ENCODE assay signal across 12 mouse cellular contexts in the genomic region with DNA sequence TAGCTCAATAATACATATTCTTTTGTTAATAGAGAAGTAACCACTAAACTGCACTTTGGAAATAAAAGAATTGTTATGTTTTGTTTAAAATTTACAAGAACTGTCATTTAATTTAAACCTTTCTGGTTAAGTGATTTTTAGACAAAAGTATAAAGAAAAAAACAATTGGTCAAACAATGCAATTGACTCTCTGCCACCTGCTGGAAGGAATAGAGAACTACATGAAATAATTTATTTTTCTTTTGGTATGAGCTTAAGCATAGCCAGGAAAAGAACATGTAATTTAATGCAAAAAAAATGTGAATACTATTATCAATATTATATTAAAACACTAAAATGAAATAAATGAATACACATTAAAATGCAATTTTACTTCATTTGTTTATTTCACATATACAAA.
DNase-seq lines count a peak whose midpoint lies in the region; TF ChIP-seq lines count a peak whose summit lies in the region.
"Had no signal": no experiment of that assay in that cellular context is flagged by ENCODE, and none has a peak within 500 bp of the region (broad histone marks: within the 10 kb centered on the region; RNA-seq: fewer than 3 reads in every experiment).

No protein-coding gene starts in this region.

- DNase-seq in embryo, embryonic 10 days (ENCODE audit: low spot score): peak; percentile 10
- DNase-seq in embryo, embryonic 9.5 days (ENCODE audit: extremely low spot score): no peak
- DNase-seq in left cerebral cortex, adult 2 months (ENCODE audit: extremely low spot score in 1 of 2, low spot score in 2 of 2): no peak
- no peak for DNase-seq in left cerebral cortex, postnatal 4 days
- peak; percentile 50 for DNase-seq in NIH3T3 (ENCODE audit: low read depth)
- DNase-seq in mesoderm, embryonic 11.5 days (ENCODE audit: low read depth, low spot score): peak; percentile 14
- no peak for DNase-seq in right cerebral cortex, postnatal 36 days (ENCODE audit: low spot score in 2 of 2)
- DNase-seq in gastrocnemius, postnatal 10 days: no peak
- DNase-seq: adrenal gland, postnatal 10 days; cerebellum, adult 9-11 months had no signal

- no peak overlapping the region for H3K4me3 ChIP-seq in left cerebral cortex, adult 2 months
- H3K4me3 ChIP-seq: forebrain, embryonic 10.5 days had no signal

- TF ChIP-seq CTCF in left cerebral cortex, adult 2 months (IDR thresholded peaks at IDR 0.05): peak; percentile 67

- H3K27ac ChIP-seq in left cerebral cortex, adult 2 months: no peak overlapping the region
- H3K27ac ChIP-seq: forebrain, embryonic 10.5 days; liver, embryonic 14.5 days had no signal

- intact Hi-C loops in left cerebral cortex, adult 2 months (cut with DNase I): loop anchor here (5.0 kb wide), 2 partner anchors 1130 to 1710 kb away; no protein-coding TSS in a partner anchor
- intact Hi-C loops in left cerebral cortex, postnatal 4 days (cut with DNase I): loop anchor here (10.0 kb wide), 1 partner anchor 1128 kb away; no protein-coding TSS in a partner anchor

Comparison
In these comparisons a context has a peak if more than half of its experiments do, and no peak if none do; other contexts are left out.
1. DNase-seq: peak in embryo, embryonic 10 days (single experiment), NIH3T3 (single experiment) and mesoderm, embryonic 11.5 days (single experiment); none in embryo, embryonic 9.5 days (single experiment), left cerebral cortex, adult 2 months (0 of 2), left cerebral cortex, postnatal 4 days (single experiment), right cerebral cortex, postnatal 36 days (0 of 2) and gastrocnemius, postnatal 10 days (single experiment).